Mouse (Mus musculus) heart, embryonic 10.5 days (tissue): ENCODE results near the gene Usp33. TPM values are rescaled to one million over a fixed set of nuclear protein-coding genes. Genes with fewer than 3 reads are reported as not detected.
"Not testable (repeated sequence)": the region's sequence is repeated elsewhere in the genome, so short reads cannot be mapped to it uniquely, and the experiment has no call there.

Source experiments
- DNase-seq: peaks from one replicate; pipeline ENCODE4 v3.0.0-alpha.2; 2017; ENCODE audit warnings: low spot score
- H3K27ac ChIP-seq: fragments of 300-500 bp; sonication (generic); 2 replicates; pipeline ENCODE4 v1.5.1; 2016; ENCODE audit warnings: mild to moderate bottlenecking
- H3K27me3 ChIP-seq: fragments of 300-500 bp; sonication (generic); 2 replicates; pipeline ENCODE4 v1.6.1; 2016; ENCODE audit warnings: mild to moderate bottlenecking; ENCODE audit not compliant: poor library complexity, insufficient read depth, severe bottlenecking
- H3K36me3 ChIP-seq: fragments of 300-500 bp; sonication (generic); 2 replicates; pipeline ENCODE4 v1.6.1; 2016; ENCODE audit warnings: mild to moderate bottlenecking, moderate library complexity
- H3K4me1 ChIP-seq: fragments of 300-500 bp; sonication (generic); 2 replicates; pipeline ENCODE4 v1.6.1; 2016; ENCODE audit warnings: mild to moderate bottlenecking
- H3K4me3 ChIP-seq: fragments of 300-500 bp; sonication (generic); 2 replicates; pipeline ENCODE4 v1.5.1; 2016; ENCODE audit warnings: mild to moderate bottlenecking, moderate library complexity
- H3K9me3 ChIP-seq: fragments of 300-500 bp; sonication (generic); 2 replicates; pipeline ENCODE4 v1.6.1; 2016; ENCODE audit warnings: mild to moderate bottlenecking, moderate library complexity
- WGBS: fragments of 180-500 bp; shearing (Covaris S2); methylation state at CpG from one replicate; pipeline ENCODE4 v1.1.7; 2016; 5-methylcytosine and 5-hydroxymethylcytosine counted together
- polyA plus RNA-seq: library from polyadenylated mRNA; unstranded; fragments of >200 nt; fragmentation: Nextera tagmentation; extraction: Ambion mirVana; gene quantifications from 2 replicates; pipeline ENCODE4 v1.2.1, GENCODE M21; 2016

Gene Usp33
- 36.2 and 37.6 TPM in 2 replicates for polyA plus RNA-seq

- 7% methylated on average over 44 of the region's 44 CpGs for WGBS
- DNase-seq, result peak; percentile 94
- Histone ChIP-seq H3K36me3 (no peaks in the 10 kb centered on the region), H3K9me3 (no peaks in the 10 kb centered on the region), H3K4me3 (peak within 1 kb of the TSS; percentile 85), H3K27ac (peak within 1 kb of the TSS; percentile 94), H3K4me1 (peaks cover 28% of the 10 kb centered on the region), H3K27me3 (no peaks in the 10 kb centered on the region)
Measured at GRCm38 (mm10) chr3:152345732-152346632, at the start of gene Usp33. TSS of gene Usp33 (plus strand) at chr3:152346478.

DNA sequence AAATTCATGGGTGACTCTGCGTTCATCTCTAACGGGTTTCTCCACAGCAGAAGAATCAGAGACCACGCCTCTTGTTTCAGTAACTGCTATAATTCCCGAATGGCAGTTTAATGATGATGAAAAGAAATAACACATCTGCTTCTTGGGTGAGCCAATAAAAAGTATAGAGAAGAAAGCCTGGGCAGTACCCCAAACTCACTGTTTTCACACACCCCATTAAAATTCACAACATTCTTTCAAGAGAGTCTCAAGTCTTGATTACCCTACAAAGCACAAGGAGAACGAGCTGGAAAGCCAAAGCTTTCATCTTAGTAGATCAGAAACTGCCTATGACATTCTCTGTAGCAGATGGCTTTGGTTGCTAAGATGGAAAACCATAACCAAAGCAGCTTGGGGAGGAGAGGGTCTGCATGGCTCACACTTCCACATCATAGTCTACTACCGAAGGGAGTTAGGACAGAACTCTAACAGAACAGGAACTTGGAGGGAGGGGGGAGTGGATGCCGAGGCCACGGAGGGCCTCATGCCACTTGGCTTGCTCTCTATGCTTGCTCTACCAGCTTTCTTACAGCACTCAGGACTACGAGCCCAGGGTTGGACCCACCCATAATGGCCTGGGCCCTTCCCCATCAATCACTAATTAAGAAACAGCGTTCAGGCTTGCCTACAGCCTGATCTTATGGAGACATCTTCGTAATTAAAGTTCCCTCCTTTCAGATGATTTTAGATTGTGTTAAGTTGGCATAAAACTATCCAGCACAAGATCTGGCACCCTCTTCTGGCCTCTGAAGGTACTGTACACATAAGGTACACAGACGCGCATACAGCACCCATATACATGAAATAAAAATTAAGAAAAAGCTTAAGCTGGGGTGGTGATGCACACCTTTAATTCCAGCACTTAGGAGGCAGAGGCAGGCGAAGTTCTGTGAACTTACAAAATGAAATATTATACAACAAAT, 45.6 kb upstream of the Usp33 start:
- Histone ChIP-seq H3K36me3 (peaks cover 32% of the 10 kb centered on the region), H3K9me3 (no peaks in the 10 kb centered on the region), H3K27ac (no peak overlapping the region), H3K27me3 (no peaks in the 10 kb centered on the region), H3K4me1 (peaks cover 33% of the 10 kb centered on the region), H3K4me3 (no peak overlapping the region)
- DNase-seq, result peak; percentile 38
- 90% methylated on average over 14 of the region's 14 CpGs for WGBS

- no peaks in the 10 kb centered on the region for H3K27me3 ChIP-seq
- H3K4me3 ChIP-seq, result no peak overlapping the region
- H3K36me3 ChIP-seq, result peaks cover 16% of the 10 kb centered on the region; the same call in 1 of the 2 replicates
- peak; percentile 73 for DNase-seq
- peak overlapping the region; percentile 89 for H3K27ac ChIP-seq
- H3K4me1 ChIP-seq, result peaks cover 52% of the 10 kb centered on the region
- WGBS, result 57% methylated on average over 9 of the region's 9 CpGs
- H3K9me3 ChIP-seq, result no peaks in the 10 kb centered on the region
Measured at GRCm38 (mm10) chr3:152302991-152303390, 43.3 kb upstream of the Usp33 start.

GRCm38 (mm10) chr3:152304093-152304815, 42.0 kb upstream of the Usp33 start:
- Histone ChIP-seq H3K27me3 (no peaks in the 10 kb centered on the region), H3K27ac (peak overlapping the region; percentile 89), H3K36me3 (peaks cover 16% of the 10 kb centered on the region; the same call in 1 of the 2 replicates), H3K9me3 (no peaks in the 10 kb centered on the region), H3K4me3 (no peak overlapping the region; the same call in 1 of the 2 replicates), H3K4me1 (peaks cover 63% of the 10 kb centered on the region)
- 14% methylated on average over 6 of the region's 6 CpGs for WGBS
- DNase-seq, result peak; percentile 93

DNA sequence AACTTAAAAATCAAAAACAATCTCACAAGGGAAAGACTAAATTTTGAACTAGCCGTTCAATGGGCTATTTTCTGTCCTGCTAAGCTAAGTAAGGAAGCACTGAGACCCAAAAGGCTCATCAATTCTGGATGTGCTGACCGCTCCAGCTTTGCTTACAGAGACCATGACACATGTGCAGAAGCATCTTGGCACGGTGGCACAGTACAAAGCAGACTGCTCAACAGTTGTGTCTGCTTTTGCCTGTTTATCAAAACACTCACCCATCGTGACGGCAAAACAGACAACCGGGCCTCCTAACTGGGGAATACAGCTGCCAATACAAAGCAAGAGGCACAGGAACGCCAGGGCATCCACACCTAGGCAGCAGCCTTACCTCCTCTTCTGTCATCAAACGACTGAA, 41.2 kb upstream of the Usp33 start:
- peaks cover 71% of the 10 kb centered on the region for H3K4me1 ChIP-seq
- peak overlapping the region; percentile 89 for H3K27ac ChIP-seq
- peak; percentile 74 for DNase-seq
- H3K36me3 ChIP-seq, result peaks cover 14% of the 10 kb centered on the region; the same call in 1 of the 2 replicates
- no peak overlapping the region for H3K4me3 ChIP-seq
- 53% methylated on average over 8 of the region's 8 CpGs for WGBS
- no peaks in the 10 kb centered on the region for H3K27me3 ChIP-seq
- H3K9me3 ChIP-seq, result no peaks in the 10 kb centered on the region

DNA sequence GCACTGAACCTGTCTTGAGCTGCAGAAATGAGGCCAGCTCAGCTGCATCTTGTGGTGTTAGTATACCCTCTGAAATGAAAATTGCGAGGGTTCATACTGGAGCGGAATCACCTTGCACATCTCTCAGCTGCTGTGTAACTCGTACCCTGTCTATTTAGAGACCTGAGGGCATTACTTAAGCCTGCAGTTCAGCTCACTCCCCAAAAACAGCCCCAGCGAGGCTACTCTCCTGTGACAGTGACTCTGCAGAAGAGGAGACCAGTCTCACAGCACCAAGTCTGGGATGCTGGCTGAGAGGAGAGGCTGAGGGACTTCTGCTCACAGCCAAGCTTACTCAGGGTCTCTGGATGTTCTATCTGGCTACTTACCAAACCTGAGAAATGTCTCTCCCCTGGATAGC, 40.3 kb upstream of the Usp33 start:
- WGBS, result 66% methylated on average over 4 of the region's 4 CpGs
- no peak overlapping the region for H3K4me3 ChIP-seq
- no peak for DNase-seq
- peak overlapping the region; percentile 89 for H3K27ac ChIP-seq
- no peaks in the 10 kb centered on the region for H3K9me3 ChIP-seq
- H3K4me1 ChIP-seq, result peaks cover 76% of the 10 kb centered on the region
- peaks cover 9% of the 10 kb centered on the region; the same call in 1 of the 2 replicates for H3K36me3 ChIP-seq
- no peaks in the 10 kb centered on the region for H3K27me3 ChIP-seq

DNA sequence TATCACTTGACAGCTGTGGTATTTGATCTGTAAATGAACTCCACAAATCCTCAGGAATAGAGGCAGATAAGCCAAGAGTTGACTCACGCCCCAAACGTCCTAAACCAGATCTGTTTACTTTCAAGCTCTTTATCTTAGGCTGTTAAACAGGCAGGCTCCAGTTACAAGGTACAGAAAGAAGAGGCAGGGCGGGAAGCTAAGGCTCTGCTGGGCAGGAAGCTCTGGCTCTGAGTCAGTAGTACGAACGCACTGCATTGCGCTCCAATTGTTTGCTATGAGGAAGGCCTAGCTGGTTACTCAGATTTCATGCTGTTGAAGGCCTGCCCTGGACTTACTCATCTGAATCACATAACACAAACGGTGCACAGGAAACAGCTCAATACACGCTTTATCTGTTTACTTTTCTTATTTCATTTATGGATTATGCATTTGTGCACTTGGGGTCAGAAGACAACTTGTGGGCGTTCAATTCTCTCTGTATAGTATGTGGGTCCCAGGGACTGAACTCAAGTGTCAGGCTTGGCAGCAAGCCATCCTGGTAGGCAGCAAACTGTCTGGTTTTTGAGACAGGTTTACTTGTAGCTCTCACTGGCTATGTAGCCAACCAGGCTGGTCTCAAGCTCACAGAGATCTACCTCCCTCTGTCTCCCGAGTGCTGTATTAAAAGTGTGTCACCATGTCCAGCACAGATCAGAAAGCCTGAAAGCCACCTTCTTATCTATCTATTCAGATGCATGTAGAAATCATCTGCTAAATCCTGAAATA, 37.6 kb upstream of the Usp33 start:
- 11% methylated on average over 10 of the region's 10 CpGs for WGBS
- Histone ChIP-seq H3K4me1 (peaks cover 74% of the 10 kb centered on the region), H3K27ac (peak overlapping the region; percentile 86), H3K27me3 (no peaks in the 10 kb centered on the region), H3K4me3 (no peak overlapping the region), H3K9me3 (no peaks in the 10 kb centered on the region), H3K36me3 (peaks cover 9% of the 10 kb centered on the region)
- peak; percentile 90 for DNase-seq

GRCm38 (mm10) chr3:152309250-152309645, 37.0 kb upstream of the Usp33 start:
- Histone ChIP-seq H3K36me3 (peaks cover 9% of the 10 kb centered on the region), H3K4me3 (no peak overlapping the region), H3K9me3 (no peaks in the 10 kb centered on the region), H3K27ac (peak overlapping the region; percentile 86), H3K4me1 (peaks cover 74% of the 10 kb centered on the region), H3K27me3 (no peaks in the 10 kb centered on the region)
- WGBS, result 80% methylated on average over 9 of the region's 9 CpGs
- DNase-seq, result no peak

DNA sequence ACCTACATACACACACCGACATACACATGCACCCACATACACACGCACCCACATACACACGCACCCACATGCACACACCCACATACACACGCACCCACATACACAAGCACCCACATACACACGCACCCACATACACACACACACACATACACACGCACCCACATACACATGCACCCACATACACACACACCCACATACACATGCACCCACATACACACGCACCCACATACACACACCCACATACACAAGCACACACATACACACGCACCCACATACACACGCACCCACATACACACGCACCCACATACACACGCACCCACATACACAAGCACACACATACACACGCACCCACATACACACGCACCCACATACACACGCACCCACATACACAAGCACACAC, 31.6 kb upstream of the Usp33 start:
- peaks cover 28% of the 10 kb centered on the region for H3K4me1 ChIP-seq
- not testable (repeated sequence) for H3K27ac ChIP-seq, DNase-seq, H3K9me3 ChIP-seq, H3K27me3 ChIP-seq, H3K4me3 ChIP-seq
- WGBS, result 74% methylated on average over 14 of the region's 14 CpGs
- peaks cover 15% of the 10 kb centered on the region for H3K36me3 ChIP-seq

- peak; percentile 96 for DNase-seq
- no peaks in the 10 kb centered on the region for H3K9me3 ChIP-seq
- 7% methylated on average over 7 of the region's 7 CpGs for WGBS
- peaks cover 18% of the 10 kb centered on the region; the same call in 1 of the 2 replicates for H3K4me1 ChIP-seq
- H3K36me3 ChIP-seq, result peaks cover 19% of the 10 kb centered on the region
- H3K27me3 ChIP-seq, result no peaks in the 10 kb centered on the region
- no peak overlapping the region for H3K4me3 ChIP-seq
- 0 out of 2 replicates have a peak overlapping the region, but pooled peaks have one; percentile 29 for H3K27ac ChIP-seq
Measured at GRCm38 (mm10) chr3:152315613-152316012, 30.7 kb upstream of the Usp33 start.

GRCm38 (mm10) chr3:152316447-152317173, 29.7 kb upstream of the Usp33 start:
- H3K4me3 ChIP-seq, H3K27me3 ChIP-seq, H3K27ac ChIP-seq, H3K9me3 ChIP-seq, DNase-seq: not testable (repeated sequence)
- Histone ChIP-seq H3K4me1 (peaks cover 18% of the 10 kb centered on the region; the same call in 1 of the 2 replicates), H3K36me3 (peaks cover 25% of the 10 kb centered on the region)
- WGBS, result 71% methylated on average over 9 of the region's 9 CpGs
